Mouse (Mus musculus) A20 (cell line): ENCODE results near the gene Atg9a.

Experiments
- DNase-seq: peaks from one replicate; pipeline ENCODE4 v3.0.0-alpha.2; 2011; ENCODE audit warnings: low read depth, low spot score

The Atg9a gene

GRCm38 (mm10) chr1:75191622-75192402 lies at the start of gene Atg9a, which contains the start of gene Ankzf1:
Atg9a (minus strand) TSS chr1:75192196.
Ankzf1 (plus strand) TSS chr1:75192151.
- DNase-seq, result peak; percentile 99

GRCm38 (mm10) chr1:75239591-75239990 lies 47.6 kb upstream of the Atg9a start:
- no peak for DNase-seq

- DNase-seq, result peak; percentile 89
These were observed 44.4 kb upstream of the Atg9a start, which contains the start of gene Dnajb2 for GRCm38 (mm10) chr1:75236117-75237050. Dnajb2 (plus strand) TSS chr1:75236406.

- DNase-seq, result peak; percentile 83
These were observed 42.6 kb upstream of the Atg9a start for GRCm38 (mm10) chr1:75234606-75235005.

DNA sequence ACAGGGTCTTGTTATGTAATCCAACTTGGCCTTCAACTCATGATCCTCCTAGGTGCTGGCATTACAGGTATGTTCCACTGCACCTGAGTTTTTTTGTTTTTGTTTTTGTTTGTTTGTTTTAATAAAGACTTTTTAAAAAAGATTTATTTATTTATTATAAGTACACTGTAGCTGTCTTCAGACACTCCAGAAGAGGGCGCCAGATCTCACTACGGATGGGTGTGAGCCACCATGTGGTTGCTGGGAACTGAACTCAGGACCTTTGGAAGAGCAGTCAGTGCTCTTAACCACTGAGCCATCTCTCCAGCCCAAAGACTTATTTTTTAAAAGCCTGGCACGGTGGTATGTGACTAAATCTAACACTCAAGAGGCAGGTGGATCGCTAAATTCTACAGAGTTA lies 40.5 kb upstream of the Atg9a start:
- DNase-seq, result peak; percentile 33

DNA sequence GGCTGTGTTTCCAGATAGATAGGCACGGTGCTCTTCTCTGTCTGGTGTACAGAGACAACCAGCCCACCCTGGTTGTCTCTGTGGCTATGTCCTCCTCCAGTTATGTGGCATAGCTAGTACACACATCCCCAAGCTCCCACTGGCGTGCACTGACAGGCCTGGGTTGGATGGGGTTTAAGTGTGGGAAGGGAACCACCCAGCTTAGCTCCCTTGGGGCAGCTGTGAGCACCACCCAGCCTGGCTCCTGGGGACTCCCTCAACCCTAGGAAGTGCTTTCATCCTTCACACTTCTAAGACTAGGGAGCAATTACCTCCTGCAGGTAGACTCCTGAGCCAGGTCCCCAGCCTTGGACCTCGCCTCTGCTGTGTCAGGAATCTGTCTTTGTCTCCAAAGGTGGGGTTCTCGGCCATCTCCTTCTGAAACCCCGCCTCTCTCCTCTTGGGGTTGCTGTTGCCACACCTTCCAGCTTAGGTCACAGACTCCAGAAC lies 39.7 kb upstream of the Atg9a start, which contains the start of gene A630095N17Rik:
Gene A630095N17Rik (minus strand): TSS at position 439 of the 489 bp plus-strand sequence.
- DNase-seq, result no peak

DNA sequence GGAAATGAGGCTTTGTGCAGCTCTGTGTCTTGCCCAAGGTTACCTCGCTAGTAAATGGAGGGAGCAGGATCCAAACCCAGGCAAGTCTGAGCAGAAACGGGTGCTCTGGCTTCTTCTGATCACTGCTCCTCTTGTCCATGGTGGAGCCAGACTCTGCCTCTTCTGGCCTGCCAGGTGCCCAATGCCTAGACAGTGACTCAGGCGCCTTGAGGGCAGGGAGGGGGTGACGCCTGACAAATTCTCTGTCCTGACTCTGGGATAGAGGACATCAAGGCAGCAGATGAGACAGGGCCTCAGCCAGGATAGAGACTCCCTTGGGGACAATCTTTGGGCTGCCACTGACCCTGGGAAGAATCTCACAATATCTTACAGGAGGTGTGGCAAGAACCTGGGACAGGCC lies 39.2 kb upstream of the Atg9a start:
- no peak for DNase-seq

DNA sequence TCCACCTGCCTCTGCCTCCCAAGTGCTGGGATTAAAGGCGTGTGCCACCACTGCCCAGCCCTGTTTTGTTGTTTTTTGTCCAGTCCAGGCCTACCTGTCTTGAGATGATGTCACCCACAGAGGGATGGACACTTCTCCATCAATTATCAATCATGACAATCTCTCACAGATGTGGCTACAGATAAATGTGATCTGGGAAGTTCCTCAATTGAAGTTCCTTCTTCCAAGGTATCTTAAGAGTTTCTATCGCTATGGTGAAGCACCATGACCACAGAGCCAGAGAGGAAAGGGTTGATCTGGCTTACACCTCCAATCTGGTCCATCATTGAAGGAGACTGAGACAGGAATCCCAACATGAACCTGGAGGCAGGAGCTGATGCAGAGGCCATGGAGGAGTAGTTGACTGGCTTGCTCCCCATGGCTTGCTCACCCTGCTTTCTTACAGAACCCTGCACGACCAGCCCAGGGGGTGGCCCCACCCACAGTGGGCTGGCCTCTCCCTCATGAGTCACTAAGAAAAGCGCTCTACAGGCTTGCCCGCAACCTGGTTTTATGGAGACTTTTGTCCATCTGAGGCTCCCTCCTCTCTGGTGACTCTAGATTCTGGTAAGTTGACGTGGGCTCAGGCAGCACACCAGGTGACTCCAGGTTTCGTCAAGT lies 38.5 kb upstream of the Atg9a start:
- DNase-seq, result no peak

GRCm38 (mm10) chr1:75229158-75229557 lies 37.2 kb upstream of the Atg9a start:
- DNase-seq, result no peak

DNA sequence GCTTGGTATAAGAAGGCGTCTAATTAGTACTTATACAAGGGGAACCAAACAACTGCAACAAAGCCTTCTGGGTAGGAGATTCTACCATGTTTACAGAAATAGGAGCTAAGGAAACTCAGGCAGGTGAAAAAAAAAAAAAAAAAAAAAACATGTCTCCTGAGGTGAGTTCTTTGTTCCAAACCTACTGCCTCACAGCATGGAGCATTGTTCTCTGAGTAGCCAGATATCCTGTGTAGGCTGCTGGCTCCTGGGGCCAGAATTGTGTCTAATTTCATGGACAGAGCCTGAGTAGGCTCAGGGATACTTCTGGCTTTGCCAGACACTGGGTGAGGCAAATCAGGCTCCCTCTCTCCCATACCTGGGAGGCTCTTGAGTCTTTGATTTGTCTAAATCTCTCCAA lies 35.7 kb upstream of the Atg9a start:
- no peak for DNase-seq

DNA sequence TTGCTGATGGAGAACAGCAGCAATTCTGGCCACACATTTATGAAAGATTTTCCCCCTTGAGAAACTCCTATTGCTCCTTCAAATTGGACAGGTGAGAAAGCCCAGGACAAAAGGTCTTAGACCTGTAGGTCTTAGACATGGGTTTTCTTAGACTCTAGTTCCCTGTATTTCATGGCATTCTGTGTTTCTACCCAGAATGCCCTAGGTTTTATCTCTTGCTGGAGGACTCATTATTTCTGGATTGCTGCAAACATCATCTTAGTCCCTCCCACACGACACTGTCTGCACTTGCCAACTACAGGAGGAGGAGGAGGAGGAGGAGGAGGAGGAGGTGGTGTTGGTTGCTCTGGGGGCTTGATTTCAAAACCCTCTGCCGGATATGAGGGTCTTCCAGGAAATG lies 34.1 kb upstream of the Atg9a start:
- DNase-seq, result no peak

DNA sequence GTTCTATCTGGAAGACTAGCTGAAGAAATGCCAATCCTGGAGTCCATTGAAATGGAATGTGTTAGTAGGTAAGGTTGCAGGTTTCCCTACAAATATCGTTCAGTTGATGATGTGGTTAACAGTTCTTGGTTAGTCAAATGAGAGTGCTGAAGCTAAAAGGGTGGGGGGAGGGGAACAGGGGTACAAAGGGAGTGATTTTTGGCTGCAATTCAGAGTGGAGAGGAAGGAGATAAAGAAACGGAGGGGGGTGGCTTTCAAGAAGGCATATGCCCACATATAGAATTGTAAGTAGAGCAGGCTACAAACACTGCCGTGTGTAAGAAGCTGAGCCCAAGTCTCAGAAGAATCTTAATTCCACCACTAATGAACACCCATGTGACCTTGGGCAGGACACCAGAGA lies 33.5 kb upstream of the Atg9a start:
- no peak for DNase-seq

DNA sequence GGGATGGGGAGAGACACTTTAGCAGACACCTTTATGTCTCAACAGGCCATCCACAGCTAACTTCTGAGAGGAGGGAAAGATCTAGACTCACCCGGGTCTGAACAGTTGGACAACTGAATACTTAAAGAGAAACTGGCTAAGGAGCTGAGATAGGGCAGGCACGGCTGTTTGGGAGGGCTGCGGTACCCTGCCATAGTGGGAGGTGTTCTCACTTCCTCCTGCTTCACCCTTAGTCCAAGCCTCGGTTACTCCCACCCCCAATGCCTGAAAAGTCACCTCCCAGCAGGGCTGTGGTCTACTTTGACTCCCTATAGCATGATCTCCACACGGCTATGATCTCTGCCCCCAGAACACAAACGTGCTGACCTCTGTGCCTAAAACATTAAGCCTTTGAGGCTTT lies 31.5 kb upstream of the Atg9a start:
- DNase-seq, result peak; percentile 47

- DNase-seq, result no peak
These were observed 30.9 kb upstream of the Atg9a start for GRCm38 (mm10) chr1:75222926-75223325.

- no peak for DNase-seq
These were observed 29.5 kb upstream of the Atg9a start for GRCm38 (mm10) chr1:75221538-75221937.

GRCm38 (mm10) chr1:75219531-75219930 lies 27.5 kb upstream of the Atg9a start, which contains the start of gene Tuba4a:
Tuba4a (minus strand) TSS chr1:75219865.
- DNase-seq, result no peak

GRCm38 (mm10) chr1:75219078-75219477 lies 27.1 kb upstream of the Atg9a start:
- peak; percentile 96 for DNase-seq

GRCm38 (mm10) chr1:75218227-75219001 lies 26.4 kb upstream of the Atg9a start:
- DNase-seq, result peak; percentile 86

DNA sequence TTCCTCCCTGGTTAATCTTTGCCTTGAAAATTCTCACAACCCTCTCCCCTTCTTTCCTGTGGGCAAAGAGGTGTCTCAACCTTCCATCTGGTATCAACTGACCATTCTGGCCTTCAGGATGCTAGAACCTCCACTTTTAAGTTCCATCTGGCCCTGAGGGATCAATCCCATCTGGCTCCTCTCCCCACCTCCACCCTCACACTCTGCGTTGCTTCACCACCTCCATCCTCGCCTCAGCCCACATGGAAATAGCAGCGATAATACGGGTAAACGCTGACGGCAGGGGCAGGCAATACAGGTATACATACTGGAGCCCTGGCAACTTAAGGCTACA lies 25.9 kb upstream of the Atg9a start:
- no peak for DNase-seq

DNA sequence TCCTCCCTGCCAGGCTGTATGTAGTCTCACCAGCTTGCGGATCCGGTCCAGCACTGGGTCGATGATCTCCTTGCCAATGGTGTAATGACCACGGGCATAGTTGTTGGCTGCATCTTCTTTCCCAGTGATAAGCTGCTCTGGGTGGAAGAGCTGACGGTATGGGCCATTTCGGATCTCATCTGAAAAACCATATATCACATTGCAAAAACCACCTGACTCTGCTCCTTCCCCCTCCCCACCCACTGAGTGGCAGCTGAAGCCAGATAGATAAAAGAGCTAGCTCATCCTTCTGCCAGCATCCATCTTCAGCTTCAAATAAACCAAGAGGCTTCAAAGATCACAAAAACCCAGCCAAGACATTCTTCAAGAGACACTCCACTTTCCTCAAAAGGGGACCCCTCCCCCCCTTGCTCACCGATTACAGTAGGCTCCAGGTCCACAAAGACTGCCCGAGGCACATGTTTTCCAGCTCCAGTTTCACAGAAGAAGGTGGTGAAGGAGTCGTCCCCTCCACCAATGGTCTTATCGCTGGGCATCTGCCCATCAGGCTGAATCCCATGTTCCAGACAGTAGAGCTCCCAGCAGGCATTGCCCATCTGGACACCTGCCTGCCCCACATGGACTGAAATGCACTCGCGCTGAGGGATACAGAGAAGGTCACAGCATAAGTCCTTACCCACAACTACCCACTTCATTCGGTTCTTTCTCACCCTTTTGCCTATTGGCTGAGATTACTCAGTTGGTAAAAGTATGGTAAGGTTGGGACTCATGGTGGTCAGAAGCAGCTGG lies 25.0 kb upstream of the Atg9a start:
- peak; percentile 12 for DNase-seq
